Mouse (Mus musculus) olfactory bulb, adult 2 months (tissue): ENCODE measurements at regions not wholly inside any gene's neighbourhood (a gene's known extent, or its start where the extent isn't known, plus 50 kb on each side); places are given as distances from the start of the nearest gene placed in this dataset.

Experiments
- CTCF ChIP-seq: fragments of 200-500 bp; IDR thresholded peaks from 2 replicates; pipeline ENCODE4 v1.5.1; 2012; ENCODE audit warnings: low read depth, mild to moderate bottlenecking, low read length, moderate library complexity; ENCODE audit not compliant: insufficient read depth
- POLR2A ChIP-seq: fragments of 200-500 bp; IDR thresholded peaks from 2 replicates; pipeline ENCODE4 v1.6.1; 2012; ENCODE audit warnings: mild to moderate bottlenecking, low read depth, low read length, moderate library complexity; ENCODE audit not compliant: insufficient read depth

DNA sequence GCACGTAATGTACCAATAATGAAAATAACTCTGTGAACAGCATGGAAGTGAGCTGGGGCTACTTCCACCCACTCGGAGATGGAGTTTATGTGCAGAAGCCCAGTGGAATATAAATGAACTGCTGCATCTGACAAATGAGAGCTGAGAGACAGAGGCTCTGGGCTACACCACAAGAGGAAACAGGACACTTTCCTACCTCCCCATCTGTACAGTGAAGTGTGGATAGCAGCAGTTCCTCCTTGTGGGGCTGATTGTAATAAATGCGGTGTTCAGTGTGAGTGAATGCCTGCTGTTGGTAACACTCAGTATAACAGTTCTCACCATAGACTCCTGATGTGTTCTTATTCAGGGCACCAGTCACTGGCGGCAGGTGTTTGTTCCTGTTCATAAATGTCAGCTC lies 60.0 kb upstream of the Zbtb18 start:
- no peak for TF ChIP-seq CTCF
- no peak for TF ChIP-seq POLR2A
